Mouse (Mus musculus) stomach, embryonic 15.5 days (tissue): ENCODE results near the gene Tspo2. TPM values are rescaled to one million over a fixed set of nuclear protein-coding genes. Genes with fewer than 3 reads are reported as not detected.

Source experiments
- ATAC-seq: fragments of 200-750 bp; cut with Nextera tagmentation; 2 replicates; pipeline ENCODE4 v1.8.0; 2017; ENCODE audit warnings: low read depth, moderate number of reproducible peaks, moderate TSS enrichment; ENCODE audit not compliant: insufficient read depth, low FRiP score
- H3K27ac ChIP-seq: fragments of 300-500 bp; sonication (generic); 2 replicates; pipeline ENCODE4 v1.5.1; 2015; ENCODE audit warnings: mild to moderate bottlenecking, inconsistent platforms
- H3K27me3 ChIP-seq: fragments of 300-500 bp; sonication (generic); replicated peaks from 2 replicates; pipeline ENCODE4 v1.6.1; 2015; ENCODE audit warnings: inconsistent platforms
- H3K36me3 ChIP-seq: fragments of 300-500 bp; sonication (generic); 2 replicates; pipeline ENCODE4 v1.6.1; 2015; ENCODE audit warnings: inconsistent platforms
- H3K4me1 ChIP-seq: fragments of 300-500 bp; sonication (generic); 2 replicates; pipeline ENCODE4 v1.6.1; 2015; ENCODE audit warnings: inconsistent platforms
- H3K4me2 ChIP-seq: fragments of 300-500 bp; sonication (generic); 2 replicates; pipeline ENCODE4 v1.6.1; 2015; ENCODE audit warnings: mild to moderate bottlenecking, inconsistent platforms
- H3K4me3 ChIP-seq: fragments of 300-500 bp; sonication (generic); replicated peaks from 2 replicates; pipeline ENCODE4 v1.5.1; 2015; ENCODE audit warnings: inconsistent platforms
- H3K9ac ChIP-seq: fragments of 300-500 bp; sonication (generic); 2 replicates; pipeline ENCODE4 v1.6.1; 2015; ENCODE audit warnings: inconsistent platforms
- H3K9me3 ChIP-seq: fragments of 300-500 bp; sonication (generic); 2 replicates; pipeline ENCODE4 v1.6.1; 2016; ENCODE audit warnings: inconsistent platforms
- WGBS: fragments of 180-500 bp; shearing (Covaris S2); methylation state at CpG from one replicate; pipeline ENCODE4 v1.1.7; 2015; 5-methylcytosine and 5-hydroxymethylcytosine counted together
- polyA plus RNA-seq: library from polyadenylated mRNA; unstranded; fragments of >200 nt; fragmentation: Nextera tagmentation; extraction: Ambion mirVana; gene quantifications from 2 replicates; pipeline ENCODE4 v1.2.1, GENCODE M21; 2015

Gene Tspo2
- polyA plus RNA-seq, 1 experiment from 2014 or later: 13.6 TPM

GRCm38 (mm10) chr17:48431054-48431453 lies 20.3 kb downstream of the Tspo2 start:
- Histone ChIP-seq H3K36me3 (no peaks in the 10 kb centered on the region), H3K27me3 (no peaks in the 10 kb centered on the region), H3K9me3 (no peaks in the 10 kb centered on the region), H3K4me3 (no peak overlapping the region), H3K27ac (peak overlapping the region; percentile 74), H3K4me1 (peaks cover 38% of the 10 kb centered on the region), H3K4me2 (no peak overlapping the region), H3K9ac (no peak overlapping the region)
- no peak for ATAC-seq
- WGBS: 71% methylated on average over 5 of the region's 5 CpGs

GRCm38 (mm10) chr17:48430394-48430793 lies 20.9 kb downstream of the Tspo2 start:
- peak overlapping the region; percentile 49; the same call in 1 of the 2 replicates for H3K27ac ChIP-seq
- H3K4me3 ChIP-seq: no peak overlapping the region
- ATAC-seq: no peak
- no peaks in the 10 kb centered on the region for H3K27me3 ChIP-seq
- no peak overlapping the region for H3K4me2 ChIP-seq
- H3K9me3 ChIP-seq: no peaks in the 10 kb centered on the region
- H3K36me3 ChIP-seq: no peaks in the 10 kb centered on the region
- peaks cover 39% of the 10 kb centered on the region for H3K4me1 ChIP-seq
- WGBS: 20% methylated on average over 5 of the region's 5 CpGs
- no peak overlapping the region for H3K9ac ChIP-seq

DNA sequence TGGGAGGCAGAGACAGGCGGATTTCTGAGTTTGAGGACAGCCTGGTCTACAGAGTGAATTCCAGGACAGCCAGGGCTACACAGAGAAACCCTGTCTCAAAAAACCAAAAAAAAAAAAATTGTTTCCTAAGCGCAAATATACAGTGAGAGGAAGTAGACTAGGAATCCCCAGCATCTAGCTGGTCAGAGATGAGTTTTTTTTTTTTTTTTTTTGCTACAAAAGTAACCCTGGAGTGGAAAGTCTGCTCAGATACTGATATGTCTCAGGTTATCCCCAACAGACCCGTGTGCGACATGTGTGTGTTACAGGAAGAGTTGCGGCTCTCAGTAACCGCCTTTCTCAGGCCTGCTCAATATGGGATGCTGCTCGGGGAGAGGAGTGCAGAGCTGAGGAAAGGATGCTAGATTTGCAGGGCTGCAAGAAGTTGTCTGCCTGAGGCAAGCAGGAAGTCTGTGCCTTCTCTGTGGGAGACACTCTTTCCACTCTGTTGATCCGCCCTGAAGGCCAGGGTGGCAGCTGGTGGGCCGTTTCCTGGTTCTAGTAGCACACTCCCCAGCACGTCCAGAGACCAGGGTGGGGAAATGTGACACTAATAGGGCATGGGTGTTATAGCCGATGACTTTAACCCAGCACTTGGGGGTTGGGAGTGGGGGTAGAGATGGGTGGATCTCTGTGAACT lies 23.3 kb downstream of the Tspo2 start:
- Histone ChIP-seq H3K4me2 (no peak overlapping the region), H3K27me3 (no peaks in the 10 kb centered on the region), H3K9me3 (no peaks in the 10 kb centered on the region), H3K27ac (peak overlapping the region; percentile 44), H3K4me3 (no peak overlapping the region), H3K4me1 (peaks cover 45% of the 10 kb centered on the region), H3K36me3 (no peaks in the 10 kb centered on the region), H3K9ac (no peak overlapping the region)
- no peak for ATAC-seq
- 61% methylated on average over 11 of the region's 11 CpGs for WGBS

- Histone ChIP-seq H3K4me1 (peaks cover 37% of the 10 kb centered on the region), H3K36me3 (no peaks in the 10 kb centered on the region), H3K4me3 (no peak overlapping the region), H3K27ac (peak overlapping the region; percentile 54; the same call in 1 of the 2 replicates), H3K27me3 (no peaks in the 10 kb centered on the region), H3K9ac (no peak overlapping the region), H3K4me2 (no peak overlapping the region), H3K9me3 (no peaks in the 10 kb centered on the region)
- 64% methylated on average over 13 of the region's 13 CpGs for WGBS
- no peak for ATAC-seq
These were observed 24.2 kb downstream of the Tspo2 start for GRCm38 (mm10) chr17:48426991-48427750.

GRCm38 (mm10) chr17:48425823-48426612 lies 25.3 kb downstream of the Tspo2 start:
- 31% methylated on average over 9 of the region's 9 CpGs for WGBS
- peak overlapping the region; percentile 79 for H3K27ac ChIP-seq
- H3K27me3 ChIP-seq: no peaks in the 10 kb centered on the region
- no peak overlapping the region for H3K4me2 ChIP-seq
- no peak overlapping the region for H3K9ac ChIP-seq
- H3K36me3 ChIP-seq: no peaks in the 10 kb centered on the region
- peak; percentile 76 for ATAC-seq
- no peak overlapping the region for H3K4me3 ChIP-seq
- H3K4me1 ChIP-seq: peaks cover 35% of the 10 kb centered on the region
- no peaks in the 10 kb centered on the region for H3K9me3 ChIP-seq

DNA sequence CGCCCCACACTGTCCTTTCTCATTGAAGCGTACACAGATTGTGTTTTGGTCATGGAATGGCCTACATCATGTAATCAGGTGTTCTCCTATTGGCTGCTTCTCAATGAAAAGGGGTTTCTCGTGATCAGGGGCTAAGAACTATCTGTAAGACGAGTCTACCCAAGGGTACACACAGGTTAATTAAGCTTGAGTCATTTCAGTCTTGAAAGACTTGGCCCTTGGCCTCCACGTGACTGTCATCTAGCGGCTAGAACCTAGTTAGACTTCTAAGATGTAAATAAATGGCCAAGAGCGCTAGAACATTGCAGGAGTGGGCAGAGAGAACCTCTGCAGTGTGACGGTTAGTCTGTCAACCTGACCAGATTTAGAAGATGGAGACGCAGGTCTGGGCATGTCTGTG lies 27.1 kb downstream of the Tspo2 start:
- no peak overlapping the region for H3K27ac ChIP-seq
- 82% methylated on average over 9 of the region's 9 CpGs for WGBS
- no peaks in the 10 kb centered on the region for H3K27me3 ChIP-seq
- H3K9me3 ChIP-seq: no peaks in the 10 kb centered on the region
- H3K36me3 ChIP-seq: no peaks in the 10 kb centered on the region
- no peak for ATAC-seq
- H3K4me1 ChIP-seq: peaks cover 26% of the 10 kb centered on the region
- H3K9ac ChIP-seq: no peak overlapping the region
- H3K4me2 ChIP-seq: no peak overlapping the region
- H3K4me3 ChIP-seq: no peak overlapping the region

DNA sequence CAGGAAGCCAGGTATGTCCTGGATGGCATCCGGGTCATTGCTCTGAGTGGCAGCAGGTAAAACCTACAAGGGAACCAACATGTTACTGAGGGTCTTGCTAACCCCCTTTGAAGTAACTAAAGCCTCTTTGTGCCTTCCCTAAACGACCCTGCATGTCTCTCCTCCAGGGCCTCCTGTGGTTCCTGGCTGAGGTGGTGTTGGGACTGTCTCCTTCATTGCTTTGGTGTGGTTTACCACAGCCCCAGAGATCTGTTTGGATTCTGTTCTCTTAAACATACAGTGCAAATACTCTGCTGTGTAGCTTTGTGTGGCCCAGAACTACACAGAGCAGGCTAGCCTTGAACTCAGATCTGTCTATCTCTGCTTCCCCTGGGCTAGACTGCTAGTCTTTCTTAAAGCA lies 31.8 kb downstream of the Tspo2 start:
- 0 out of 2 replicates have a peak, but pooled peaks cover 6% of the 10 kb centered on the region for H3K4me1 ChIP-seq
- peaks cover 9% of the 10 kb centered on the region; the same call in 1 of the 2 replicates for H3K36me3 ChIP-seq
- no peaks in the 10 kb centered on the region for H3K27me3 ChIP-seq
- H3K4me3 ChIP-seq: no peak overlapping the region
- WGBS: 60% methylated on average over 2 of the region's 2 CpGs
- no peak overlapping the region for H3K27ac ChIP-seq
- no peak overlapping the region for H3K4me2 ChIP-seq
- no peak overlapping the region for H3K9ac ChIP-seq
- H3K9me3 ChIP-seq: no peaks in the 10 kb centered on the region
- ATAC-seq: no peak

DNA sequence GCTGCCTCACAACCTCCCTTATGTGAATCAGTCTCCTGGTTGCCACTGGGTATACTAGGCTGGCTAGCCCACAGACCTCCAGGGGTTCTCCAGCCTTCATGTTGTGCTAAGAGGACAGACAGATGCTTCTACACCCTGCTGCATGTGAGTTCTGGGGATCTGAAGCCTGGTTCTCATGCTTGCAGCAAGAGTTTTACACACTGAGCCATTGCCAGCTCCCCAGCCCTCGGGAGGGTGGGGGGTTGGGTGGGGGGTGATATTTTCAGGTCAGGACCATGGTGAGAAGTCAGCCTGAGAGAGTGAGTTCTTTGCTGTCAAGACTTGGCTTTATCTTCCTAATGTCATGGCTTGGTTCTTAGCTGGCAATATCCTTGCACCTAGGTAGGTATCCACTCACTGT lies 32.5 kb downstream of the Tspo2 start:
- 91% methylated on average over 1 of the region's 1 CpGs for WGBS
- H3K36me3 ChIP-seq: peaks cover 14% of the 10 kb centered on the region; the same call in 1 of the 2 replicates
- H3K27ac ChIP-seq: peak overlapping the region; percentile 72
- no peak for ATAC-seq
- H3K4me3 ChIP-seq: no peak overlapping the region
- no peaks in the 10 kb centered on the region for H3K27me3 ChIP-seq
- H3K4me1 ChIP-seq: 0 out of 2 replicates have a peak, but pooled peaks cover 3% of the 10 kb centered on the region
- peak overlapping the region; percentile 28; the same call in 1 of the 2 replicates for H3K4me2 ChIP-seq
- H3K9ac ChIP-seq: no peak overlapping the region
- H3K9me3 ChIP-seq: no peaks in the 10 kb centered on the region

GRCm38 (mm10) chr17:48418174-48418573 lies 33.1 kb downstream of the Tspo2 start:
- Histone ChIP-seq H3K4me1 (no peaks in the 10 kb centered on the region), H3K36me3 (peaks cover 14% of the 10 kb centered on the region; the same call in 1 of the 2 replicates), H3K9me3 (no peaks in the 10 kb centered on the region), H3K27ac (peak overlapping the region; percentile 72), H3K4me3 (no peak overlapping the region), H3K27me3 (no peaks in the 10 kb centered on the region), H3K9ac (no peak overlapping the region), H3K4me2 (peak overlapping the region; percentile 28; the same call in 1 of the 2 replicates)
- 68% methylated on average over 7 of the region's 7 CpGs for WGBS
- ATAC-seq: peak; percentile 66

GRCm38 (mm10) chr17:48417521-48417920 lies 33.8 kb downstream of the Tspo2 start:
- peak overlapping the region; percentile 18; the same call in 1 of the 2 replicates for H3K27ac ChIP-seq
- ATAC-seq: no peak

DNA sequence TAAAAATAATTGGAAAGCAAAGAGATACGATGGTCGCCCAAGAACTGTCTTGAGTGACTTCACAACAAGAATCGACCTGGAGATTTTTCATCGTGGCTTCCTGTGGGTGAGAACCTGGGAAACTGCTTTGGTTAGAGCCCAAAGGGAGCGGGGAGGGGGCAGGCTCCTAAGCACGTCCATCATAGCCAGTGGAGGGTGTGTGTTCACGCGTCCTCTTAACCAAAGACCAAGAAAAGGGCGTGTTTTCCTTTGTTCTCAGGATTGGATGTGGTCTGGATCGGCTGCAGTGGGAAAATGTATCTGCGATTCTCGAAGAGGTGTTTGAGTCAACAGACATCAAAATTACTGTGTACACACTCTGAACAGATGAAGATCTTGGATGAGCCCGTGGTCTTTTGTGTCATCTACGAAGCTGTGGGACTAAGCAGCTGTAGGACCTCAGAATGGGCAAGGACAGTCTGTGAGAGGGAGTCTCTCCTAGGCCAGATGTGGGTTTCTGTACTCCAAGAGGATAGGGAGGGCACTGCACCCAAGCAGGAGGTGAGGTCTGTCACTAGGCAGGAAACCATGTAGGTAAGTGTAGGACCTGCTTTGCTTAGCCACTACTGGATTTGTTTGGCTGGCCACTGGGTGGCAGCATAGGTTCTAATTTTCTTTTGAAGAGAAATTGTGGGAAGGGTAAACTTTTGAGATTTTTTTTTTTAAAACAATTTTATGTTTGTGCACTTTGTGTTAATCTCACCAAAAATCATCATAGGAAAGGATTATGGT lies 34.7 kb downstream of the Tspo2 start:
- Histone ChIP-seq H3K36me3 (peaks cover 14% of the 10 kb centered on the region; the same call in 1 of the 2 replicates), H3K4me3 (no peak overlapping the region), H3K27me3 (no peaks in the 10 kb centered on the region), H3K4me1 (0 out of 2 replicates have a peak, but pooled peaks cover 4% of the 10 kb centered on the region), H3K27ac (no peak overlapping the region), H3K4me2 (no peak overlapping the region), H3K9me3 (no peaks in the 10 kb centered on the region), H3K9ac (no peak overlapping the region)
- 77% methylated on average over 14 of the region's 14 CpGs for WGBS
- ATAC-seq: peak; percentile 71; the same call in 1 of the 2 replicates

More at GRCm38 (mm10) chr17:48417521-48417920, 33.8 kb downstream of the Tspo2 start:
- H3K4me3 ChIP-seq: no peak overlapping the region
- 73% methylated on average over 6 of the region's 6 CpGs for WGBS
- no peaks in the 10 kb centered on the region for H3K4me1 ChIP-seq
- peaks cover 14% of the 10 kb centered on the region; the same call in 1 of the 2 replicates for H3K36me3 ChIP-seq
- no peaks in the 10 kb centered on the region for H3K9me3 ChIP-seq
- H3K27me3 ChIP-seq: no peaks in the 10 kb centered on the region
- H3K4me2 ChIP-seq: no peak overlapping the region
- no peak overlapping the region for H3K9ac ChIP-seq
